Mouse (Mus musculus): ENCODE data around the gene Gse1. TPM values are rescaled to one million over a fixed set of nuclear protein-coding genes. Genes with fewer than 3 reads are reported as not detected.

The Gse1 gene
- polyA plus RNA-seq, 1 experiment from 2014 or later, result 6.8 TPM

GRCm38 (mm10) chr8:120561539-120562435 is 333.5 kb downstream of the Gse1 start:
- H3K27ac ChIP-seq, result no peak overlapping the region
- 77% methylated on average over 22 of the region's 22 CpGs for WGBS

GRCm38 (mm10) chr8:120562680-120563347 is 334.6 kb downstream of the Gse1 start:
- Histone ChIP-seq H3K27ac (peak overlapping the region; percentile 72), H3K27me3 (no peaks in the 10 kb centered on the region), H3K36me3 (peaks cover 15% of the 10 kb centered on the region), H3K9me3 (no peaks in the 10 kb centered on the region), H3K4me3 (no peak overlapping the region), H3K4me1 (peaks cover 74% of the 10 kb centered on the region), H3K4me2 (no peak overlapping the region), H3K9ac (no peak overlapping the region)
- whole genome bisulfite sequencing, result 62% methylated on average over 18 of the region's 18 CpGs
- no peak for ATAC-seq (ENCODE audit: insufficient number of reproducible peaks, low FRiP score, low TSS enrichment, low read depth)

More at GRCm38 (mm10) chr8:120561539-120562435, 333.5 kb downstream of the Gse1 start:
- Histone ChIP-seq H3K36me3 (peaks cover 5% of the 10 kb centered on the region), H3K27me3 (no peaks in the 10 kb centered on the region), H3K9me3 (no peaks in the 10 kb centered on the region), H3K9ac (no peak overlapping the region), H3K4me2 (no peak overlapping the region), H3K4me3 (no peak overlapping the region), H3K4me1 (peaks cover 82% of the 10 kb centered on the region)
- no peak for ATAC-seq (ENCODE audit: insufficient number of reproducible peaks, low FRiP score, low TSS enrichment, low read depth)

- no peak overlapping the region for H3K4me2 ChIP-seq
- 8% methylated on average over 8 of the region's 8 CpGs for WGBS
- no peak overlapping the region for H3K4me3 ChIP-seq
- H3K4me1 ChIP-seq, result peaks cover 69% of the 10 kb centered on the region
- no peaks in the 10 kb centered on the region for H3K27me3 ChIP-seq
- no peak overlapping the region for H3K9ac ChIP-seq
- H3K36me3 ChIP-seq, result peaks cover 21% of the 10 kb centered on the region
- no peak; the same call in 1 of the 2 replicates for ATAC-seq (ENCODE audit: insufficient number of reproducible peaks, low FRiP score, low TSS enrichment, low read depth)
- H3K9me3 ChIP-seq, result no peaks in the 10 kb centered on the region
- peak overlapping the region; percentile 72 for H3K27ac ChIP-seq
Measured at GRCm38 (mm10) chr8:120563348-120563724, 335.1 kb downstream of the Gse1 start.

DNA sequence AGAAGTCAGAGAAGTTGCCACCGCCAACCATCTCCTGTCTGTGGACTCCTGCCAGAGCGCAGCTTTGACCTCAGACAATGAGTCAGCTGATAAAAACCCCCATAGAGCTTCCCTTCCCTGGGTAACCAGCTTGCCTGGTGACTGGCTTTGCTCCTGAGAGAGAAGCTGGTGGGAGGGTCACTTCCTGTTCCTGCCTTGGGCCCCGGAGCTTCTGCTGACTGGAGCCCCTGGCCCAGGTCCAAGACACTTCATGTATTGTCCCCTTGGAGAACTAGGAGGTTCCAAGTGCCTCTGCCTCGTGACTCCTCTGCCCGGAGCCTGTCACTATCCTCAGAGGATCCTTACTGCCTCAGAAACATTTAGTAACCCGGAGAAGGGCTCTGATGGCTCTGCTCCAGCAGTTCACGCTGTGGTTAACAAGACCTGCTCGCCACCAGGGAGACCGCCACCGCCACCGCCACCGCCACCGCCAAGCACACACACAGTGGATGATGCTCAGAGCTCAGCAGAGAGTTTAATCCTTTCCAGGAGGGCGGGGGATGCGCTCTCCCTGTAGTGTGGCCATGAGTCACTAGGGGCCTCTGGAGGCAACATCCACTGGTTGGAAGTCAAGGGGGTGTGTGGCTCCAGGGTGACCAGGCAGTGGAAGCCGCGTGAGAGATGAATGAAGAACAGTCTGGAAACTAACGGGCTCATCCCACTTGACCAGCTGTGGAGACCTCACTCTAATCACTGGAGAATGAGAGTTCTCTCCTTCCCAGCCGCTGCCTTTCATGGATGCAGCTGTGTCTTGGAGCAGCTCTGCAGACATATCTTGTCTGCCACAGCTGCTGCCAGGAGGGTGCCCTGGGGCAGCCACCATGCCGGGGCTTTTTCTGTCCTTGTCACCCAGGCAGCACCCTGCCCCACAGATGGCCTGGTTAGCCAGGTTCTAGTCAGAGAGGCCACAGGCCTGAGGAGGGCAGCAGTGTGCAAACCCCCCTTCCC is 335.9 kb downstream of the Gse1 start:
- Histone ChIP-seq H3K36me3 (peaks cover 29% of the 10 kb centered on the region), H3K4me2 (0 out of 2 replicates have a peak overlapping the region, but pooled peaks have one; percentile 10), H3K9me3 (no peaks in the 10 kb centered on the region), H3K9ac (no peak overlapping the region), H3K27ac (peak overlapping the region; percentile 72), H3K4me3 (no peak overlapping the region), H3K27me3 (no peaks in the 10 kb centered on the region), H3K4me1 (peaks cover 62% of the 10 kb centered on the region)
- peak; percentile 11; the same call in 1 of the 2 replicates for ATAC-seq (ENCODE audit: insufficient number of reproducible peaks, low FRiP score, low TSS enrichment, low read depth)
- WGBS, result 19% methylated on average over 20 of the region's 20 CpGs

DNA sequence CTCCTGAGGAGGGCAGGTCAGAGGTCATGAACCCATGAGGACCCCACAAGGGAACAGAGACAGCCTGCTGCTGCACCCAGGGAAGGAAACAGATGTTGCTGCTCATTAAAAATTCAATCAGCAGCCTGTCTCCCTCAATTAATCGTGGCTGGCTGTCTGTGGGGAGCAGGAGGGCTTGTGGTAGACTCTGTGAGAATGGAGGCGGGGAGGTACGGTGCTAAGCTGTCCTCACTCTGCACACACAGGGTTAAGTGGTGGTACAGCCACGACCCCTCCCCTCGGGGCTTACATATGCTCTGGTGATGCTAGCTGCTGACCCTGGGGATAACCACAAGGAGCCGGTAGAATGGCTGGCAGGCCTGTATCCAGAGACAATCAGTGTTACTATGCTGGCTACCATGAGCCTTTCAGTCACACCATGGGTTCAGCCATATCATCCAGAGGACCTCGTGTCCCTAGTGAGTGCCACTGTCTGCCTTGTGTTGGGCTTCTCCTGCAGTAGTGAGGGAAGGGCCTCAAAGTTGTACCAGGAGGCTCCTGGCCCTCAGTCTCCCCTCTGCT is 337.0 kb downstream of the Gse1 start:
- Histone ChIP-seq H3K4me2 (no peak overlapping the region), H3K4me1 (peaks cover 54% of the 10 kb centered on the region), H3K9me3 (no peaks in the 10 kb centered on the region), H3K36me3 (peaks cover 35% of the 10 kb centered on the region), H3K4me3 (no peak overlapping the region), H3K9ac (no peak overlapping the region), H3K27me3 (no peaks in the 10 kb centered on the region), H3K27ac (no peak overlapping the region)
- ATAC-seq (ENCODE audit: insufficient number of reproducible peaks, low FRiP score, low TSS enrichment, low read depth), result no peak
- WGBS, result 28% methylated on average over 7 of the region's 7 CpGs

DNA sequence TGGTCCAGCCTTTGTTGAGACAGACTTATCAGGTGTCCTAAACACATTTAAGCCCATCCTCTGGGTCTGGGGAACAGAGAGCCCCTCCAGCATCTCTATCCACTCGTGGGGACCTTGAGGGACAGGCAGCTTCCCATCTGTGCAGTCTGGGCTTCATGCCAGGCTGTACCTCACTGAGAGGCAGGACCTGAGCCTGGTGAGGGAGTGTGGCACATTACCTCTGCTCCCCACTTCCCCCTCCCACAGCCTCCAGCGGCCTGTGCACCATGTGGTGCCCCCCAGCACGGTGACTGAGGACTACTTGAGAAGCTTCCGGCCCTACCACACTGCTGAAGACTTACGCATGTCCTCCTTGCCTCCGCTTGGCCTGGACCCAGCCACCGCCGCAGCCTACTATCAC is 338.4 kb downstream of the Gse1 start:
- H3K27ac ChIP-seq, result no peak overlapping the region
- H3K36me3 ChIP-seq, result peaks cover 48% of the 10 kb centered on the region
- peaks cover 47% of the 10 kb centered on the region for H3K4me1 ChIP-seq
- H3K4me3 ChIP-seq, result no peak overlapping the region
- no peak for ATAC-seq (ENCODE audit: insufficient number of reproducible peaks, low FRiP score, low TSS enrichment, low read depth)
- no peak overlapping the region for H3K9ac ChIP-seq
- H3K4me2 ChIP-seq, result no peak overlapping the region
- H3K9me3 ChIP-seq, result no peaks in the 10 kb centered on the region
- WGBS, result 73% methylated on average over 8 of the region's 8 CpGs
- H3K27me3 ChIP-seq, result no peaks in the 10 kb centered on the region

GRCm38 (mm10) chr8:120567731-120568130 is 339.5 kb downstream of the Gse1 start:
- 96% methylated on average over 17 of the region's 17 CpGs for WGBS
- Histone ChIP-seq H3K9ac (no peak overlapping the region), H3K27ac (no peak overlapping the region), H3K4me2 (no peak overlapping the region), H3K27me3 (no peaks in the 10 kb centered on the region), H3K36me3 (peaks cover 58% of the 10 kb centered on the region), H3K9me3 (no peaks in the 10 kb centered on the region), H3K4me3 (no peak overlapping the region), H3K4me1 (peaks cover 40% of the 10 kb centered on the region)
- no peak for ATAC-seq (ENCODE audit: insufficient number of reproducible peaks, low FRiP score, low TSS enrichment, low read depth)

DNA sequence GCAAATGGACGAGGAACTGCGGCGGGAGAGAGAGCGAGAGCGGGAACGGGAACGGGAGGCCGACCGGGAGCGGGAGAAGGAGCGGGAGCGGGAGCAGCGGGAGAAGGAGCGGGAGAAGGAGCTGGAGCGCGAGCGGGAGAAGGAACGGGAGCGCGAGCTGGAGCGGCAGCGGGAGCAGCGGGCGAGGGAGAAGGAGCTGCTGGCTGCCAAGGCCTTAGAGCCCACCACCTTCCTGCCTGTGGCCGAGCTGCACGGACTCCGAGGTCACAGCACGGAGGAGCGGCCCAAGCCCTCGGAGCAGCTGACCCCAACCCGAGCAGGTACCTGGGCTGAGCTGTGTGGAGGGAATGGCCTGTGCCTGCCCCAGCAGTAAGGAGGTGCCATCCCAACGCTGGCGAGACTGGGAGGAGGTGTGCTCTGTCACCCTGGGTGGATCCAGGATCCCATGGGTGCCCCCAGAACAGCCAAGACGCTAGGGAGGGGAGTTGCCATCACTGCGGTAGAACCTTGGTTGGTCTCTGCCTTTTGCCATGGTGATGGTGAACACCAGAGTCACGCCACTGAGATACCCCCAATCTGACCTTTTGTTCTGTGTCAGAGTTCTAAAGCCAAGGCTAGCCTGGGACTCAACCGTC is 340.0 kb downstream of the Gse1 start:
- no peak overlapping the region for H3K4me2 ChIP-seq
- no peak overlapping the region for H3K27ac ChIP-seq
- no peaks in the 10 kb centered on the region for H3K9me3 ChIP-seq
- ATAC-seq (ENCODE audit: insufficient number of reproducible peaks, low FRiP score, low TSS enrichment, low read depth), result no peak
- 95% methylated on average over 37 of the region's 37 CpGs for WGBS
- H3K4me3 ChIP-seq, result no peak overlapping the region
- peaks cover 40% of the 10 kb centered on the region for H3K4me1 ChIP-seq
- H3K27me3 ChIP-seq, result no peaks in the 10 kb centered on the region
- peaks cover 64% of the 10 kb centered on the region for H3K36me3 ChIP-seq
- no peak overlapping the region for H3K9ac ChIP-seq

DNA sequence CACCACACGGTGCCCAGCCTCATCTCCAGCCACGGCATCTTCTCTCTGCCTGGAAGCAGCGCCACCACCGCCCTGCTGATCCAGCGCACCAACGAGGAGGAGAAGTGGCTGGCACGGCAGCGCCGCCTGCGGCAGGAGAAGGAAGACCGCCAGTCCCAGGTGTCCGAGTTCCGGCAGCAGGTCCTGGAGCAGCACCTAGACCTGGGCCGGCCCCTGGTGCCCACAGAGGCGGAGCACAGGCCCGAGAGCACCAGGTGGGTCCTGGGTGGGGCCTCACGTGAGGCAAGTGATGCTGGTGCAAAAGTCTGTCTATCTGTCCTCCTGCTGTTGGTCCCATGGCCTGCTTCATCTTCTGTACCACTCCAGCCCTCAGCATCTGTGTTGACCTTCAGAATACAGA is 340.9 kb downstream of the Gse1 start:
- H3K4me3 ChIP-seq, result no peak overlapping the region
- H3K9me3 ChIP-seq, result no peaks in the 10 kb centered on the region
- H3K36me3 ChIP-seq, result peaks cover 72% of the 10 kb centered on the region
- no peak overlapping the region for H3K4me2 ChIP-seq
- H3K9ac ChIP-seq, result no peak overlapping the region
- no peaks in the 10 kb centered on the region for H3K27me3 ChIP-seq
- peaks cover 39% of the 10 kb centered on the region for H3K4me1 ChIP-seq
- no peak overlapping the region for H3K27ac ChIP-seq
- WGBS, result 93% methylated on average over 17 of the region's 17 CpGs
- ATAC-seq (ENCODE audit: insufficient number of reproducible peaks, low FRiP score, low TSS enrichment, low read depth), result no peak

DNA sequence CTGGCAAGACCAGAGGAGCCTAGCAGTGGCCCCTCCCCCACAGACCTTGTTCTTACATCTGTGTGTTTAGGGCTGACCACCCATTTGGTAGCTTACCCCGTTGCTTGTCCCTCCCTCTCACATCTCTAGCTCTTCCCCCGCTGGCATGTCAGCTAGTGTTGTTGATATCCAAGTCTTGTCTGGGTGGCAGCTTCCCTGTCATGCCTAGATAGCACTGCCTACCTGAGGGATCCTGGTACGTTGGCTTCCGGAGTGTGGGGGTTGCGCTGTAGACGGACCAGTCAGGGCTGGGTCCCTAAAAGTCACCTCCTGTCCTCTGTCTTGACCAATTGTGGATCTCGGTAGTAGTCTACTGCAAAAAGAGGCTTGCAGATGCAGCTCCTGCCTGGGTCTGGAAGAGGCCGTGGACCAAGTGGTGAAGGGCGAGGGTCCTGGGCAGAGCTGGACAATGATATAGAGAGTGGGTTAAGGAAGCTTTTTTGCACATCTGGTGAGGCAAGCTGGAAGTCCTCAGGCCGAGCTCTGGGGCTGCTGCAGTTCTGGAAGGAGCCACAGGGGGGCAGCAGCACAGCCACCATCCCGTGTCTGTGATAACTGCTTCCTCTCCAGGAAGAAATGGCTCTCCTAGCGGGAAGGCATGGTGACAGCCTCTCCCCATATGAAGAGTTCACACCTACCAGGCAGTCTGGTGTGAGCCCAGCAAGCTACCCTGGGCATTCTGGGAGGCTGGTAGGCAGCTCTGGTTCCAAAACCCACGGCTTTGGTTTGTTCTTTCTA is 341.9 kb downstream of the Gse1 start:
- Histone ChIP-seq H3K9ac (no peak overlapping the region), H3K4me2 (no peak overlapping the region), H3K9me3 (no peaks in the 10 kb centered on the region), H3K27me3 (no peaks in the 10 kb centered on the region), H3K4me3 (no peak overlapping the region), H3K4me1 (peaks cover 39% of the 10 kb centered on the region), H3K36me3 (peaks cover 82% of the 10 kb centered on the region), H3K27ac (no peak overlapping the region)
- ATAC-seq (ENCODE audit: insufficient number of reproducible peaks, low FRiP score, low TSS enrichment, low read depth), result no peak
- 53% methylated on average over 13 of the region's 13 CpGs for WGBS

Data from limb, embryonic 15.5 days (tissue).